Comparison of ENCODE assay signal across 11 mouse cellular contexts in genomic region chr11:51633721-51634120, GRCm38 (mm10).
"Had no signal": no experiment of that assay in that cellular context is flagged by ENCODE, and none has a peak within 500 bp of the region (broad histone marks: within the 10 kb centered on the region; RNA-seq: fewer than 3 reads in every experiment).

No protein-coding gene starts in this region.

- H3K27ac ChIP-seq: limb, embryonic 12.5 days; midbrain, embryonic 13.5 days; neural tube, embryonic 12.5 days had no signal

- H3K4me3 ChIP-seq: limb, embryonic 12.5 days; myocyte; neural tube, embryonic 12.5 days had no signal

- DNase-seq: kidney, postnatal 25 days; lung, adult 18-20 months; right cerebral cortex, adult 18-20 months; right cerebral cortex, postnatal 25 days; thymus, adult 18-20 months; thymus, postnatal 14 days had no signal

- ATAC-seq: intestine, postnatal 0 days; midbrain, embryonic 13.5 days had no signal
